Mouse (Mus musculus) forebrain, embryonic 14.5 days (tissue): Measurements from ENCODE around the gene Cenpo. TPM values are rescaled to one million over a fixed set of nuclear protein-coding genes. Genes with fewer than 3 reads are reported as not detected.

Experiments
- ATAC-seq: fragments of 200-750 bp; cut with Nextera tagmentation; 2 replicates; pipeline ENCODE4 v1.8.0; 2017; ENCODE audit warnings: mild to moderate bottlenecking, moderate library complexity
- DNase-seq: peaks from one replicate; pipeline ENCODE4 v3.0.0-alpha.2; 2015; ENCODE audit warnings: low spot score
- H3K27ac ChIP-seq: fragments of 300-500 bp; sonication (generic); 2 replicates; pipeline ENCODE4 v1.5.1; 2014; ENCODE audit warnings: low read depth, mild to moderate bottlenecking, control low read depth, low read length, moderate library complexity
- H3K27me3 ChIP-seq: fragments of 300-500 bp; sonication (generic); replicated peaks from 2 replicates; pipeline ENCODE4 v1.6.1; 2014; ENCODE audit warnings: low read length, control low read depth, mixed read lengths; ENCODE audit not compliant: control insufficient read depth, insufficient read depth
- H3K36me3 ChIP-seq: fragments of 300-500 bp; sonication (generic); 2 replicates; pipeline ENCODE4 v1.6.1; 2014; ENCODE audit warnings: low read length, control low read depth; ENCODE audit not compliant: control insufficient read depth, insufficient read depth
- H3K4me1 ChIP-seq: fragments of 300-500 bp; sonication (generic); 2 replicates; pipeline ENCODE4 v1.6.1; 2014; ENCODE audit warnings: antibody characterized with exemption, low read length, control low read depth; ENCODE audit not compliant: control insufficient read depth, insufficient read depth
- H3K4me2 ChIP-seq: fragments of 300-500 bp; sonication (generic); 2 replicates; pipeline ENCODE4 v1.6.1; 2014; ENCODE audit warnings: mild to moderate bottlenecking, control low read depth, low read length
- H3K4me3 ChIP-seq: fragments of 300-500 bp; sonication (generic); 2 replicates; pipeline ENCODE4 v1.5.1; 2014; ENCODE audit warnings: low read depth, low read length, control low read depth
- H3K9ac ChIP-seq: fragments of 300-500 bp; sonication (generic); 2 replicates; pipeline ENCODE4 v1.6.1; 2014; ENCODE audit warnings: mild to moderate bottlenecking, low read length, control low read depth, moderate library complexity
- H3K9me3 ChIP-seq: fragments of 300-500 bp; sonication (generic); replicated peaks from 2 replicates; pipeline ENCODE4 v1.6.1; 2016; ENCODE audit warnings: low read length, control low read depth, mixed read lengths; ENCODE audit not compliant: control insufficient read depth
- whole genome bisulfite sequencing: fragments of 180-500 bp; shearing (Covaris S2); extraction: QIAGEN DNeasy Blood & Tissue Kit; methylation state at CpG from one replicate; pipeline ENCODE4 v1.1.7; 2014; 5-methylcytosine and 5-hydroxymethylcytosine counted together
- polyA plus RNA-seq: library from polyadenylated mRNA; unstranded; fragments of >200 nt; fragmentation: Nextera tagmentation; extraction: Ambion mirVana; gene quantifications from 2 replicates; pipeline ENCODE4 v1.2.1, GENCODE M21; 2014

Gene Cenpo
- polyA plus RNA-seq, 1 experiment from 2014 or later = 8.9 TPM

- no peak overlapping the region for H3K4me3 ChIP-seq
- DNase-seq (no peak), ATAC-seq (no peak)
- H3K4me2 ChIP-seq = no peak overlapping the region
- no peaks in the 10 kb centered on the region for H3K4me1 ChIP-seq
- no peaks in the 10 kb centered on the region for H3K9me3 ChIP-seq
- WGBS = 65% methylated on average over 3 of the region's 3 CpGs
- H3K9ac ChIP-seq = no peak overlapping the region
- H3K27ac ChIP-seq = no peak overlapping the region
- H3K27me3 ChIP-seq = no peaks in the 10 kb centered on the region
- H3K36me3 ChIP-seq = no peaks in the 10 kb centered on the region
Measured at GRCm38 (mm10) chr12:4166970-4167369, 67.1 kb downstream of the Cenpo start.

- H3K4me3 ChIP-seq = no peak overlapping the region
Measured at GRCm38 (mm10) chr12:4162886-4163285, 71.2 kb downstream of the Cenpo start.

GRCm38 (mm10) chr12:4160322-4160721 lies 73.8 kb downstream of the Cenpo start:
- DNase-seq = no peak
- H3K4me1 ChIP-seq = no peaks in the 10 kb centered on the region
- H3K4me3 ChIP-seq = no peak overlapping the region
- no peaks in the 10 kb centered on the region for H3K27me3 ChIP-seq
- H3K27ac ChIP-seq = no peak overlapping the region
- WGBS = 70% methylated on average over 7 of the region's 7 CpGs
- no peak for ATAC-seq
- no peaks in the 10 kb centered on the region for H3K36me3 ChIP-seq
- H3K9ac ChIP-seq = no peak overlapping the region
- no peak overlapping the region for H3K4me2 ChIP-seq
- H3K9me3 ChIP-seq = no peaks in the 10 kb centered on the region

More at GRCm38 (mm10) chr12:4162886-4163285, 71.2 kb downstream of the Cenpo start:
- Histone ChIP-seq H3K4me1 (no peaks in the 10 kb centered on the region), H3K27me3 (no peaks in the 10 kb centered on the region), H3K36me3 (no peaks in the 10 kb centered on the region), H3K27ac (no peak overlapping the region), H3K9ac (no peak overlapping the region), H3K4me2 (no peak overlapping the region), H3K9me3 (no peaks in the 10 kb centered on the region)
- 31% methylated on average over 2 of the region's 2 CpGs for WGBS
- no peak for DNase-seq
- no peak for ATAC-seq

- Histone ChIP-seq H3K4me1 (no peaks in the 10 kb centered on the region), H3K27me3 (no peaks in the 10 kb centered on the region), H3K9ac (no peak overlapping the region), H3K4me2 (no peak overlapping the region), H3K27ac (no peak overlapping the region), H3K4me3 (no peak overlapping the region), H3K36me3 (no peaks in the 10 kb centered on the region), H3K9me3 (no peaks in the 10 kb centered on the region)
- ATAC-seq (no peak), DNase-seq (no peak)
- WGBS = 90% methylated on average over 7 of the region's 7 CpGs
Measured at GRCm38 (mm10) chr12:4158868-4159632, 75.0 kb downstream of the Cenpo start.

GRCm38 (mm10) chr12:4158179-4158578 lies 75.9 kb downstream of the Cenpo start:
- H3K27ac ChIP-seq = no peak overlapping the region
- no peak overlapping the region for H3K9ac ChIP-seq
- ATAC-seq (no peak), DNase-seq (no peak)
- H3K4me3 ChIP-seq = no peak overlapping the region
- H3K36me3 ChIP-seq = no peaks in the 10 kb centered on the region
- no peaks in the 10 kb centered on the region for H3K27me3 ChIP-seq
- H3K4me2 ChIP-seq = no peak overlapping the region
- H3K9me3 ChIP-seq = no peaks in the 10 kb centered on the region
- H3K4me1 ChIP-seq = no peaks in the 10 kb centered on the region
- 88% methylated on average over 3 of the region's 3 CpGs for WGBS

GRCm38 (mm10) chr12:4157466-4157865 lies 76.6 kb downstream of the Cenpo start:
- Histone ChIP-seq H3K4me2 (no peak overlapping the region), H3K9me3 (no peaks in the 10 kb centered on the region), H3K27ac (no peak overlapping the region), H3K27me3 (no peaks in the 10 kb centered on the region), H3K4me1 (no peaks in the 10 kb centered on the region), H3K9ac (no peak overlapping the region), H3K4me3 (no peak overlapping the region), H3K36me3 (no peaks in the 10 kb centered on the region)
- 64% methylated on average over 2 of the region's 2 CpGs for WGBS
- ATAC-seq (no peak), DNase-seq (no peak)

GRCm38 (mm10) chr12:4151969-4152368 lies 82.1 kb downstream of the Cenpo start:
- Histone ChIP-seq H3K27me3 (no peaks in the 10 kb centered on the region), H3K4me3 (no peak overlapping the region), H3K9ac (no peak overlapping the region), H3K4me2 (no peak overlapping the region), H3K9me3 (no peaks in the 10 kb centered on the region), H3K36me3 (no peaks in the 10 kb centered on the region), H3K4me1 (no peaks in the 10 kb centered on the region), H3K27ac (no peak overlapping the region)
- WGBS = 80% methylated on average over 3 of the region's 3 CpGs
- ATAC-seq = no peak
- no peak for DNase-seq

- H3K4me2 ChIP-seq = no peak overlapping the region
- WGBS = 97% methylated on average over 2 of the region's 2 CpGs
- no peak for ATAC-seq
Measured at GRCm38 (mm10) chr12:4150936-4151335, 83.2 kb downstream of the Cenpo start.

More at GRCm38 (mm10) chr12:4150936-4151335, 83.2 kb downstream of the Cenpo start:
- no peak for DNase-seq
- Histone ChIP-seq H3K27ac (no peak overlapping the region), H3K27me3 (no peaks in the 10 kb centered on the region), H3K36me3 (no peaks in the 10 kb centered on the region), H3K9ac (no peak overlapping the region), H3K9me3 (no peaks in the 10 kb centered on the region), H3K4me1 (no peaks in the 10 kb centered on the region), H3K4me3 (no peak overlapping the region)
